Mouse (Mus musculus) forebrain, embryonic 14.5 days (tissue): ENCODE data around the gene Nbeal2. TPM values are rescaled to one million over a fixed set of nuclear protein-coding genes. Genes with fewer than 3 reads are reported as not detected.

ENCODE experiments used
- ATAC-seq: fragments of 200-750 bp; cut with Nextera tagmentation; 2 replicates; pipeline ENCODE4 v1.8.0; 2017; ENCODE audit warnings: mild to moderate bottlenecking, moderate library complexity
- DNase-seq: peaks from one replicate; pipeline ENCODE4 v3.0.0-alpha.2; 2015; ENCODE audit warnings: low spot score
- H3K27ac ChIP-seq: fragments of 300-500 bp; sonication (generic); 2 replicates; pipeline ENCODE4 v1.5.1; 2014; ENCODE audit warnings: low read depth, mild to moderate bottlenecking, control low read depth, low read length, moderate library complexity
- H3K27me3 ChIP-seq: fragments of 300-500 bp; sonication (generic); replicated peaks from 2 replicates; pipeline ENCODE4 v1.6.1; 2014; ENCODE audit warnings: low read length, control low read depth, mixed read lengths; ENCODE audit not compliant: control insufficient read depth, insufficient read depth
- H3K36me3 ChIP-seq: fragments of 300-500 bp; sonication (generic); 2 replicates; pipeline ENCODE4 v1.6.1; 2014; ENCODE audit warnings: low read length, control low read depth; ENCODE audit not compliant: control insufficient read depth, insufficient read depth
- H3K4me1 ChIP-seq: fragments of 300-500 bp; sonication (generic); 2 replicates; pipeline ENCODE4 v1.6.1; 2014; ENCODE audit warnings: antibody characterized with exemption, low read length, control low read depth; ENCODE audit not compliant: control insufficient read depth, insufficient read depth
- H3K4me2 ChIP-seq: fragments of 300-500 bp; sonication (generic); 2 replicates; pipeline ENCODE4 v1.6.1; 2014; ENCODE audit warnings: mild to moderate bottlenecking, control low read depth, low read length
- H3K4me3 ChIP-seq: fragments of 300-500 bp; sonication (generic); 2 replicates; pipeline ENCODE4 v1.5.1; 2014; ENCODE audit warnings: low read depth, low read length, control low read depth
- H3K9ac ChIP-seq: fragments of 300-500 bp; sonication (generic); 2 replicates; pipeline ENCODE4 v1.6.1; 2014; ENCODE audit warnings: mild to moderate bottlenecking, low read length, control low read depth, moderate library complexity
- H3K9me3 ChIP-seq: fragments of 300-500 bp; sonication (generic); replicated peaks from 2 replicates; pipeline ENCODE4 v1.6.1; 2016; ENCODE audit warnings: low read length, control low read depth, mixed read lengths; ENCODE audit not compliant: control insufficient read depth
- WGBS: fragments of 180-500 bp; shearing (Covaris S2); extraction: QIAGEN DNeasy Blood & Tissue Kit; methylation state at CpG from one replicate; pipeline ENCODE4 v1.1.7; 2014; 5-methylcytosine and 5-hydroxymethylcytosine counted together
- polyA plus RNA-seq: library from polyadenylated mRNA; unstranded; fragments of >200 nt; fragmentation: Nextera tagmentation; extraction: Ambion mirVana; gene quantifications from 2 replicates; pipeline ENCODE4 v1.2.1, GENCODE M21; 2014

The Nbeal2 gene
- polyA plus RNA-seq, 1 experiment from 2014 or later: 0.86 TPM

DNA sequence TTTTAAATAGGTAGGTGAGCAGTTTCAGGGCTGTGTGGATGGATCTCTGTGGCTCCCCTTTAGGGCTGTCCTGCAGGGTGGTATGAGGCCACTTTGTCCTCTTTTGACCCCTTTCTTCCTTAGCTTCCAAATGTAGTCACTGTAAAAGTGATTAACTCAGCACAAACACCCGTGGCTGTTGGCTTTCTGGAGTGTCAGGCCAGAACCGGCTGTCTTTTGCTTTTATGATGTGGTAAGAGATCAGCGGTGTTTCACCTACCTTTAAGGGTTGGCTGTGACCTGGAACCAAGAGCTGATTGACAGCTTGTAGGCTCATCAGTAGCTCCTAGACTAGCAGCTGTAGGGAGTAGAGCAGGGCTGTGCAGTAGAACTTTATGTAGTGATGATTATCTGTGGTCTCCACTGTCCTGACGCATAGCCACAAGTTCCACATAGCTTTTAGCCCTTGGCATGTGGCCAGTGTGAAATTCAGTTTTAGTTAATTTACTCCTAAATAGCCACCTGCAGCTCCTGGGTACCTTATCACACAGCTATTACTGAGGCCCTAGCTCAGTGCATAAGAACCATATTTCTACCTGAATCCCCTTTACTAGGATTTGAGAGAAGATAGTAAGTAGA is 13.4 kb upstream of the Nbeal2 start:
- H3K4me3 ChIP-seq: no peak overlapping the region
- H3K9me3 ChIP-seq: no peaks in the 10 kb centered on the region
- ATAC-seq (no peak), DNase-seq (no peak)
- H3K4me2 ChIP-seq: no peak overlapping the region
- peaks cover 3% of the 10 kb centered on the region; the same call in 1 of the 2 replicates for H3K4me1 ChIP-seq
- no peak overlapping the region for H3K27ac ChIP-seq
- no peaks in the 10 kb centered on the region for H3K36me3 ChIP-seq
- 71% methylated on average over 4 of the region's 4 CpGs for WGBS
- no peaks in the 10 kb centered on the region for H3K27me3 ChIP-seq
- no peak overlapping the region for H3K9ac ChIP-seq

DNA sequence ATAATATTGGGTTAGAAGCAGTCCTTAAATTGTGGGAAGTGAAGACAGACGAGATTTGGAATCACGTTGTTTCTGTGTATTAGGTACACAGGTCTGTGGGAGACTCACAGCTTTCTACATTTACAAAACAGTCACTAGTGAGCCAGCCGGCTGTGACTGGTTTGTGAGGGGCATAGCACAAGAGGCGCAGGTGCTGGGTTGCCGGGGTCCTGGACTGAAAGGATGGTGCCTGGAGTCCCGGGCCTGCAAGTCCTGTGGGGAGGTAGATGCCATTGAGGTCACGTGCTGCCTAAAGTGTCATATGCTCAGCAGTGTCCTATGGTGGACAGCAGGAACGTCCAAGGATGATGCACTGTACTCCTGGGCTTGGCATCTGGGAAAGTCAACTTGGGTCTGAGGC is 12.4 kb upstream of the Nbeal2 start:
- no peak for ATAC-seq
- no peak overlapping the region for H3K27ac ChIP-seq
- 37% methylated on average over 8 of the region's 8 CpGs for WGBS
- no peak overlapping the region for H3K4me3 ChIP-seq
- no peaks in the 10 kb centered on the region for H3K9me3 ChIP-seq
- no peak for DNase-seq
- no peaks in the 10 kb centered on the region for H3K27me3 ChIP-seq
- H3K4me1 ChIP-seq: peaks cover 3% of the 10 kb centered on the region; the same call in 1 of the 2 replicates
- H3K4me2 ChIP-seq: no peak overlapping the region
- H3K9ac ChIP-seq: no peak overlapping the region
- H3K36me3 ChIP-seq: no peaks in the 10 kb centered on the region

DNA sequence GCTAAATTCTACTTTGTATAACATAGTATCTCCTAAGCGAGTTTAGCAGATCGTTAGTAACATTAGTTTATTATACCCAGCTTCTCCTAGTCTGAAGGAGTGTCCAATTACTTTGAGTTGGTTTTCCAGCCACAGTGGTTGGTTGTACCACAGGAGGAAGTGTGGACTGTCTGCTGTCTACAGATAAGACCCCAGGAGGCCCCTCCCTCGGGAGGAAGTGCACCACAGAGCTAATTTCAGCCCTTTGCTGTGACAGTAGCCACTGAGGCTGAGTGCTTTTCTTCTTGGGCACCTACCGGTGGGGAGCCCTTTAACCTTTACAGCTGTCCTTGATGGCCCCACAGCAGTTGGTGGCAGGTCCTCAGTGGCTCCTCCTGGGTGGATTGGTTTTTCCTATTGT is 12.0 kb upstream of the Nbeal2 start:
- no peak for ATAC-seq
- no peaks in the 10 kb centered on the region for H3K36me3 ChIP-seq
- no peaks in the 10 kb centered on the region for H3K27me3 ChIP-seq
- WGBS: 21% methylated on average over 4 of the region's 4 CpGs
- peaks cover 3% of the 10 kb centered on the region; the same call in 1 of the 2 replicates for H3K4me1 ChIP-seq
- H3K9ac ChIP-seq: no peak overlapping the region
- no peak for DNase-seq
- H3K4me2 ChIP-seq: no peak overlapping the region
- H3K27ac ChIP-seq: no peak overlapping the region
- H3K4me3 ChIP-seq: no peak overlapping the region
- no peaks in the 10 kb centered on the region for H3K9me3 ChIP-seq

DNA sequence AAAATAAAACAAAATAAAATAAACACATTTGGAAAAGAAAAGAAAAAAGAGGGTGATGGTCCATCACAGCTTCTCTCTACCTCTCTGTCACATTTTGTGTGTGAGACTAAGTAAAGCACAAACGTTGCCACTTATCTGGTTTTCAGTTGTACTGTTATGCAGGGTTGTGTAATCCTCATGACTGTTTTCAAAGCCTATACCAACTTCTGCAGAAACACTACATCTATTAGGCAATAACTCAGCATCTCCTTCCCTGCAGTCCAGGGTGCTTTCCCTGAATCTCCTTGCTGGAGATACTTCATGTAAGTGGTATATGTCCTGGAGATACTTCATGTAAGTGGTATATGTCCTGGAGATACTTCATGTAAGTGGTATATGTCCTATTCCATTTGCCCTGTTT is 8.9 kb upstream of the Nbeal2 start:
- Histone ChIP-seq H3K4me1 (peaks cover 3% of the 10 kb centered on the region), H3K4me3 (no peak overlapping the region), H3K27me3 (no peaks in the 10 kb centered on the region), H3K4me2 (no peak overlapping the region), H3K9ac (no peak overlapping the region), H3K27ac (no peak overlapping the region), H3K36me3 (peaks cover 7% of the 10 kb centered on the region; the same call in 1 of the 2 replicates), H3K9me3 (no peaks in the 10 kb centered on the region)
- DNase-seq (no peak), ATAC-seq (no peak)
- WGBS: 86% methylated on average over 1 of the region's 1 CpGs

DNA sequence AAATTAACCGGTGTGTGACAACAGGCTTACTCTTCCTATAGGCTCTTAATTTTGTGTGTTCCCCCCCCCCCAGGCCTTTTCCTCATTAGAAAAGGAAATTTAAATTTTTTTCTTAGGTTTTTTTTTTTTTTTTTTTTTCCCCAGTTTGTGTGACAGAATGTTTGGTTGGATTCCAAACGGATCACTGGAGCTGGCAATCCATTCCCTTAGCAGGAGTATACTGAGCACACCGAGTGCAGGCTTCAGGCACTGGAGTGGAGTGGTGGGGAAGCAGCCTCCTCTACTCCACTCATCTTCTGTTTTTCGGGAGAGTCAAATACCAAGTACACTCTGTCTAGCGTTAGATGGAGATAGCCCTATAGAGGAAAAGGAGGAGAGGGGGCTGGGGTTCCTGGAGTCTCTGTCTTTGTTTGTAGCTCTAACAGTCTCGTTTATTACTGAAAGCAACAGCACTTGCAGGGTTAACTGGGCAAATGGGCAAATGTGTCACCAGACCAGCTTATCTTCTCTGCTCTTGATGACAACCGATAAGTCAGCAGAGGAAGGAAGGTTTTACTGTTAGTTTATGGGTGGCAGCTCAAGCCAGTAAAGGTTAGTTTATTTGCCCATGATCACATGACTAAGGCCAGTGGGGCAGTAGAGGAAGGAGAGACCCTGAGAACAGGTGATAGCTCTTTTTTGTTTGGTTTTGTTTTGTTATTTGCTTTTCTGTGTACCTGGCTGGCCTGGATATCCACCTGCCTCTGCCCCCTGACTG is 7.1 kb upstream of the Nbeal2 start:
- Histone ChIP-seq H3K27me3 (no peaks in the 10 kb centered on the region), H3K4me1 (peaks cover 6% of the 10 kb centered on the region), H3K4me2 (no peak overlapping the region), H3K9ac (no peak overlapping the region), H3K9me3 (no peaks in the 10 kb centered on the region), H3K27ac (no peak overlapping the region), H3K4me3 (no peak overlapping the region), H3K36me3 (peaks cover 7% of the 10 kb centered on the region; the same call in 1 of the 2 replicates)
- WGBS: 83% methylated on average over 7 of the region's 7 CpGs
- ATAC-seq (no peak), DNase-seq (no peak)

DNA sequence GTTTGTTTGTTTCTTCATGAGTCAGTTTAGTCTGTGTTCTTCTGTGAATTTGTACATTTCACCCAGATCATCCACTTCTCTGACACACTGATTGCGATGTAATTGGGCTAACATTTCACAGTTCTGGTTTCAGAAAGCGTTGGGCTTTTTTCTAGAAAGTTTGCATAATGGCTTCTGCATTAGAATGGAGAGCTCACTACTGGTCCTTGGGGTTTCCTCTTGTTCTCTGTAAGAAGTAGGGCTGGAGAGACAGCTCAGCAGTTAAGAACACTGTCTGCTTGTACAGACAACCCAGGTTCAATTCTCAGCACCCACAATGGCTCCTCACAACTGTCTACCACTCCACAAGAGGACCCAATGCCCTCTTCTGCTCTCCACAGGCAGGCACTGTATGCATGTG is 6.2 kb upstream of the Nbeal2 start:
- no peak overlapping the region for H3K4me3 ChIP-seq
- H3K36me3 ChIP-seq: peaks cover 7% of the 10 kb centered on the region; the same call in 1 of the 2 replicates
- H3K9me3 ChIP-seq: no peaks in the 10 kb centered on the region
- H3K27me3 ChIP-seq: no peaks in the 10 kb centered on the region
- no peak overlapping the region for H3K9ac ChIP-seq
- ATAC-seq (no peak), DNase-seq (no peak)
- H3K4me2 ChIP-seq: no peak overlapping the region
- WGBS: 86% methylated on average over 2 of the region's 2 CpGs
- H3K4me1 ChIP-seq: peaks cover 8% of the 10 kb centered on the region
- no peak overlapping the region for H3K27ac ChIP-seq

DNA sequence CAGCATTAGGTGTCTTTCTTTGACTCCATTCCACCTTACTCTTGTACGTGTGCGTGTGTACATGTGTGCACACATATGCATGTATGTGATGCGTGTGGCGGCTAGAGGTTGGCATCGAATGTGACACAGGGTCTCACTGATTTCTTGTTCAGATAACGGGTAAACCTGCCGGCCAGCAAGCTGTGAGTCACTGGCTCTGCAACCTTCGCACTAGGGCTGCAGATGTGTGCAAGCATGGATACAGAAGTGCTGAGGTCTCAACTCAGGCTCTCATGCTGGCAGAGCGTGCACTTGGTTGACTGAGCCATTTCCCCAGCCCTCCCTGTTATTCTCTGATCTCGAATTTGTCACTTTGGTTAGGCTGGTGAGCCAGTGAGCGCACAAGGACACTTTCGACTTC is 5.6 kb upstream of the Nbeal2 start:
- Histone ChIP-seq H3K27me3 (no peaks in the 10 kb centered on the region), H3K4me1 (peaks cover 9% of the 10 kb centered on the region), H3K9me3 (no peaks in the 10 kb centered on the region), H3K9ac (no peak overlapping the region), H3K36me3 (peaks cover 7% of the 10 kb centered on the region; the same call in 1 of the 2 replicates), H3K4me3 (no peak overlapping the region), H3K4me2 (no peak overlapping the region), H3K27ac (no peak overlapping the region)
- DNase-seq: no peak
- ATAC-seq: no peak
- 93% methylated on average over 12 of the region's 12 CpGs for WGBS

DNA sequence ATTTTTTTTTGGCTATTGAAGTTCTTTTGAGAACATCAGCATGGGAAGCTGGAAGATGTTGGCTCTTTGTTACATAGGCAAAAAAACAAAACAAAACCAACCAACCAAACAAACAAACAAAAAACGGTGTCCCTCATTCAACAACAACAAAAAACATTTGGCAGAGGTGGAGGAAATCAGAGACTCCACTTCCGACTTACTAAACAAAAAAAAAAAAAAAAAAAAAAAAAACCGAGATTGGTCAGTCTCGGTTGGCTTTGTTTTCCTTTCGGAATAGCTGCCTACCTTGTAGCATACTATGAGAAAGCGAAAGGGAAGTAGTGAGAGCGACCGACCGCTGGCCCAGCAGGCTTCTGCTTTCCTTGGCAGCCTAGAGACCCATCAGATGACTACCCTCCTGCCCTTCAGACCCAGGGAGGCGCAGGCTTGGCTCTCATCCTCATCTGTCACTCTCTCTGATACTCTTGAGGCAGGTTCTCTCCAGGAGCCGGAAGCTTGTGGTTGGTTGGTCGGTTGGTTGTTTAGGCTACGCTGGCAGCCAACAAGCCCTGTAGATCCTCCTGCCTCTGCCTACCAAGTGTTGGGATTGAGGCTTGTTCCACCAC is 3.6 kb upstream of the Nbeal2 start:
- WGBS: 88% methylated on average over 13 of the region's 13 CpGs
- DNase-seq (no peak), ATAC-seq (no peak)
- H3K9ac ChIP-seq: peak overlapping the region; percentile 81
- peak overlapping the region; percentile 73 for H3K4me2 ChIP-seq
- peak overlapping the region; percentile 61 for H3K4me3 ChIP-seq
- no peak overlapping the region for H3K27ac ChIP-seq
- no peaks in the 10 kb centered on the region for H3K9me3 ChIP-seq
- H3K4me1 ChIP-seq: peaks cover 23% of the 10 kb centered on the region
- H3K27me3 ChIP-seq: no peaks in the 10 kb centered on the region
- H3K36me3 ChIP-seq: peaks cover 7% of the 10 kb centered on the region; the same call in 1 of the 2 replicates
